Mouse (Mus musculus): ENCODE measurements around the gene Hdac10.

- TF ChIP-seq POLR2A (IDR thresholded peaks at IDR 0.05; ENCODE audit: insufficient read depth, low read depth, low read length), result no peak
- TF ChIP-seq CTCF (IDR thresholded peaks at IDR 0.05; ENCODE audit: insufficient read depth, low read depth, low read length), result no peak
Observed at GRCm38 (mm10) chr15:89147895-89148294, 19.4 kb upstream of the Hdac10 start.
